Mouse (Mus musculus): Measurements from ENCODE around the gene H2-DMa.

DNA sequence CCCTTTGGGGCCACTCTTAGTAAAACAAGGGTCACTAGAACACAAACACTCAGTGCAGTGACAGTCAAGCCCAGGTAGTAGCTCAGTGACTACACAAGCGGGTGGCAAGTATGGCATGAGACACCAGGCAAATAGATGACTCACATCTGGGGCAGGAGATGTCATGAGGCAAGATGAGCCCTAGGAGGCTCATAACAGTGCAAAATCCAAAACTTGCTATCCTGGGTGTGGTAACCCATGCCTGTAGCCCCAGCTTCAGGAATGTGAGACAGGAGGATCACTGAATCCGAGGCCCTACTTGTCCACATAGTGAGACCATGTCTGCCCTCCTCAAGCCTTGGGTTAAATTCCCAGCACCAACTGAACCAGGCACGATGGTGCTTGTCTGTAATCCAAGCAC is 15.1 kb downstream of the H2-DMa start:
- TF ChIP-seq CTCF (IDR thresholded peaks at IDR 0.05; ENCODE audit: low read depth) (no peak), EP300 (IDR thresholded peaks at IDR 0.05; ENCODE audit: low read depth) (no peak)
